ENCODE assay signal across 18 mouse cellular contexts in genomic region chr9:121592948-121593550, GRCm38 (mm10). TPM values are rescaled to one million over a fixed set of nuclear protein-coding genes. Genes with fewer than 3 reads are reported as not detected.
A peak's percentile ranks its signal among the peaks of the same experiment; 100 is the strongest.
DNase-seq lines count a peak whose midpoint lies in the region; ATAC-seq lines count a peak whose summit lies in the region.
"Had no signal": no experiment of that assay in that cellular context is flagged by ENCODE, and none has a peak within 500 bp of the region (broad histone marks: within the 10 kb centered on the region; RNA-seq: fewer than 3 reads in every experiment).

No protein-coding gene starts in this region.

- H3K4me3 ChIP-seq in limb, embryonic 10.5 days = no peak overlapping the region
- H3K4me3 ChIP-seq: embryonic facial prominence, embryonic 13.5 days; midbrain, embryonic 12.5 days had no signal

- peak; percentile 45 to 56 for DNase-seq in cerebellum, postnatal 10 days
- DNase-seq in gastrocnemius, adult 18-20 months (ENCODE audit: low spot score) = peak; percentile 20
- DNase-seq in gastrocnemius, postnatal 36 days = no peak
- peak; percentile 30 to 69 for DNase-seq in left cerebral cortex, postnatal 25 days (ENCODE audit: low spot score in 2 of 2)
- no peak for DNase-seq in left cerebral cortex, postnatal 10 days (ENCODE audit: extremely low spot score in 1 of 2, low spot score in 2 of 2)
- DNase-seq in limb, embryonic 10.5 days (ENCODE audit: low spot score) = no peak
- DNase-seq in thymus, postnatal 10 days (ENCODE audit: low spot score in 2 of 2) = no peak
- DNase-seq: adrenal gland, postnatal 10 days; gastrocnemius, postnatal 14 days; lung, postnatal 14 days had no signal

- no peaks in the 10 kb centered on the region for H3K9me3 ChIP-seq in limb, embryonic 10.5 days (replicated peaks)

- H3K4me1 ChIP-seq in limb, embryonic 10.5 days = peaks cover 9% of the 10 kb centered on the region

- intact Hi-C loops in gastrocnemius, postnatal 36 days (cut with DNase I) = no loop called here
- intact Hi-C loops in left cerebral cortex, postnatal 25 days (cut with DNase I) = no loop called here
- intact Hi-C loops in left cerebral cortex, postnatal 10 days (cut with DNase I) = no loop called here

- ATAC-seq in cerebellum, adult (ENCODE audit: insufficient number of reproducible peaks, low FRiP score, low TSS enrichment) = no peak
- ATAC-seq: hindbrain, postnatal 0 days had no signal

- H3K27me3 ChIP-seq in limb, embryonic 10.5 days (ENCODE audit: low read depth, poor library complexity, severe bottlenecking) = no peaks in the 10 kb centered on the region
- H3K27me3 ChIP-seq: embryonic facial prominence, embryonic 13.5 days; midbrain, embryonic 12.5 days had no signal

- 84% methylated on average over 13 of the region's 13 CpGs for WGBS in limb, embryonic 10.5 days

- H3K36me3 ChIP-seq in limb, embryonic 10.5 days = no peaks in the 10 kb centered on the region
- H3K36me3 ChIP-seq: embryonic facial prominence, embryonic 13.5 days; midbrain, embryonic 12.5 days had no signal

- H3K27ac ChIP-seq in limb, embryonic 10.5 days = 0 out of 2 replicates have a peak overlapping the region, but pooled peaks have one; percentile 20
- H3K27ac ChIP-seq: embryonic facial prominence, embryonic 13.5 days; hindbrain, postnatal 0 days; midbrain, embryonic 12.5 days had no signal

RNA-seq across cellular contexts. Expression of gene Lyzl4, which starts 48.8 kb away (rescaled TPM):
- total RNA-seq in gastrocnemius, adult 18-20 months (2021) = not detected
- not detected for total RNA-seq in gastrocnemius, postnatal 36 days (2021)
- total RNA-seq in left cerebral cortex, postnatal 25 days (2021) = 1 to 10 TPM; 1.5 to 1.8 TPM
- total RNA-seq in left cerebral cortex, postnatal 10 days (2021) = under 1 TPM; 0.87 to 0.97 TPM
- not detected in 2 replicates for polyA plus RNA-seq in limb, embryonic 10.5 days (2016; fragmentation: Nextera tagmentation; extraction: Ambion mirVana)
- total RNA-seq: hindbrain, postnatal 0 days had no signal
- polyA plus RNA-seq: heart, embryonic 14.5 days; liver, embryonic 11.5 days; midbrain, embryonic 12.5 days; neural tube, embryonic 11.5 days had no signal

RNA-seq across cellular contexts. Expression of gene Vipr1, which starts 49.5 kb away (rescaled TPM):
- total RNA-seq in gastrocnemius, adult 18-20 months (2021) = 1 to 10 TPM; 1.1 to 1.5 TPM
- 1 to 10 TPM; 1.8 to 4.5 TPM for total RNA-seq in gastrocnemius, postnatal 36 days (2021)
- 10 to 100 TPM; 22.2 to 26.2 TPM for total RNA-seq in left cerebral cortex, postnatal 25 days (2021)
- total RNA-seq in left cerebral cortex, postnatal 10 days (2021) = 10 to 100 TPM; 11.8 TPM
- polyA plus RNA-seq in limb, embryonic 10.5 days (2016; fragmentation: Nextera tagmentation; extraction: Ambion mirVana) = 0.14 and 0.49 TPM in 2 replicates
- polyA plus RNA-seq: kidney, embryonic 14.5 days had no signal

Comparison
In these comparisons a context has a peak if more than half of its experiments do, and no peak if none do; other contexts are left out.
1. DNase-seq: peak in cerebellum, postnatal 10 days (2 of 2), gastrocnemius, adult 18-20 months (single experiment) and left cerebral cortex, postnatal 25 days (2 of 2); none in gastrocnemius, postnatal 36 days (0 of 2), left cerebral cortex, postnatal 10 days (0 of 2), limb, embryonic 10.5 days (single experiment) and thymus, postnatal 10 days (0 of 2).